Mouse (Mus musculus): ENCODE data around the gene Sox10.

Sox10 gene

DNA sequence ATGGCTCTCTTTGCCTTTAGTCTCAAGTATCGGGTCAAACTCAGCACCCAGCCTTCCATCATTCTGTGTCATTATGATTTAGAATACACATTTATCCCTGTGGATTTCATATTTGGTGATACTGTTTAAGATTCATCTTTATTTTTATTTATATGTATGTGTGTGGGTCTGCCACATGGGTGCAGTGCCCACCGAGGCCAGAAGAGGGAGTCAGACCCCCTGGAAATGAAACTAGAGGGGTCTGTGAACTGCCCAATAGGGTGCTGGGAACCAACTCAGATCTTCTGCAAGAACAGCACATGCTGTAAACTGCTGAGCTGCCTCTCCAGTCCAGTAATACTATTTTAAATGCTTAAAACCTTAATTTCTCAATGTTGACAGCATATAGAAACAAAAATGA, 26.4 kb upstream of the Sox10 start:
- Histone ChIP-seq H3K27me3 (ENCODE audit: control insufficient read depth, insufficient read depth, low read length, poor library complexity, severe bottlenecking) (no peaks in the 10 kb centered on the region), H3K36me3 (ENCODE audit: control insufficient read depth, insufficient read depth, low read length, poor library complexity, severe bottlenecking) (no peaks in the 10 kb centered on the region)
- DNase-seq (ENCODE audit: low read depth, low spot score): no peak

- no peak for DNase-seq (ENCODE audit: low read depth, low spot score)
- no peaks in the 10 kb centered on the region for H3K36me3 ChIP-seq (ENCODE audit: control insufficient read depth, insufficient read depth, low read length, poor library complexity, severe bottlenecking)
- H3K27me3 ChIP-seq (ENCODE audit: control insufficient read depth, insufficient read depth, low read length, poor library complexity, severe bottlenecking): no peaks in the 10 kb centered on the region
These were observed 22.8 kb upstream of the Sox10 start for GRCm38 (mm10) chr15:79187819-79188218.

DNA sequence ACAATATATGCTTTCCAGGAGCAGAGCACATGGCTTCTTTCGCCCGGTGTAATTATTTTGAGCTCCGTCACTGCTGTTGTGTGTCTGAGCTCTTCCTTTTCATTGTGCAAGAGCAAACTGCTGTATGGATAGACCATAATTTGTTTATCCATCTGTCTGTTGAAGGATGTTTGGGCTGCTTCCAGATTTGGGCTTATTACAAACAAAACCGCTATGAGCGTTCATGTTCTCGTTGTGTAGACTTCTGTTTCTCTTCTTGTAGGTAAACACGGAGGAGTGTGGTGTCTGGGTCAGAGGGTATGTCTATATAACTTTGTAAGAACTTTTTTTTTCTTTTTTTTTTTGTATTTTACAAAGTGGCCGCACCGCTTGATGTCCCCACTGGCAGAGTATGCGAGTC, 20.2 kb upstream of the Sox10 start:
- Histone ChIP-seq H3K27me3 (ENCODE audit: control insufficient read depth, insufficient read depth, low read length, poor library complexity, severe bottlenecking) (no peaks in the 10 kb centered on the region), H3K36me3 (ENCODE audit: control insufficient read depth, insufficient read depth, low read length, poor library complexity, severe bottlenecking) (no peaks in the 10 kb centered on the region)
- DNase-seq (ENCODE audit: low read depth, low spot score): no peak

GRCm38 (mm10) chr15:79176905-79177304, 11.9 kb upstream of the Sox10 start:
- no peak for DNase-seq (ENCODE audit: low read depth, low spot score)
- 0 out of 2 replicates have a peak, but pooled peaks cover 1% of the 10 kb centered on the region for H3K27me3 ChIP-seq (ENCODE audit: control insufficient read depth, insufficient read depth, low read length, poor library complexity, severe bottlenecking)
- no peaks in the 10 kb centered on the region for H3K36me3 ChIP-seq (ENCODE audit: control insufficient read depth, insufficient read depth, low read length, poor library complexity, severe bottlenecking)

GRCm38 (mm10) chr15:79166712-79167111, 1.7 kb upstream of the Sox10 start:
- Histone ChIP-seq H3K27me3 (ENCODE audit: control insufficient read depth, insufficient read depth, low read length, poor library complexity, severe bottlenecking) (no peaks in the 10 kb centered on the region; the same call in 1 of the 2 replicates), H3K36me3 (ENCODE audit: control insufficient read depth, insufficient read depth, low read length, poor library complexity, severe bottlenecking) (no peaks in the 10 kb centered on the region)
- DNase-seq (ENCODE audit: low read depth, low spot score): no peak

DNA sequence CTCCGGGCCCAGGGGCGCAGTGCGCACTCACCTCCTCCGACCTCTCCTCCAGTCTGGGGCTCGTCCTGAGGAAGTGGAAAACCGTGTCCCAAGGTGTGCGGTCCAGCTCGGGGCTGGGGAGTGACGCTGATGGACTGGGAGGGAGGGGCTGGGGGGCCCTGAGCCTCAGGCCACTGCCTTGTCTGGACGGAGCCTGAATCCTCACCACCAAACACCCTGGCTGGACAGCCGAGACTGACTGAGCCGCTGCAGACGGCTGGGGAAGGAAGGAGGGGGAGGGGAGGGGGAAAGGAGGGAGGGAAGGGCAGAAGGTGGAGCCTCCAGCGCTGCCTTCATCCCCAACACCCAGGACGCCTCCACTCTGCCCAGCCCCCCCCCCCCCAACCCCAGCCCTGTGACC, 789 bp downstream of the Sox10 start:
- no peak for DNase-seq (ENCODE audit: low read depth, low spot score)
- no peaks in the 10 kb centered on the region; the same call in 1 of the 2 replicates for H3K27me3 ChIP-seq (ENCODE audit: control insufficient read depth, insufficient read depth, low read length, poor library complexity, severe bottlenecking)

GRCm38 (mm10) chr15:79162822-79163221, 2.2 kb downstream of the Sox10 start:
- no peaks in the 10 kb centered on the region for H3K36me3 ChIP-seq (ENCODE audit: control insufficient read depth, insufficient read depth, low read length, poor library complexity, severe bottlenecking)
- H3K27me3 ChIP-seq (ENCODE audit: control insufficient read depth, insufficient read depth, low read length, poor library complexity, severe bottlenecking): no peaks in the 10 kb centered on the region; the same call in 1 of the 2 replicates
- no peak for DNase-seq (ENCODE audit: low read depth, low spot score)

More for the DNA sequence above, 789 bp downstream of the Sox10 start:
- H3K36me3 ChIP-seq (ENCODE audit: control insufficient read depth, insufficient read depth, low read length, poor library complexity, severe bottlenecking): no peaks in the 10 kb centered on the region

GRCm38 (mm10) chr15:79162301-79162700, 2.7 kb downstream of the Sox10 start:
- no peaks in the 10 kb centered on the region; the same call in 1 of the 2 replicates for H3K27me3 ChIP-seq (ENCODE audit: control insufficient read depth, insufficient read depth, low read length, poor library complexity, severe bottlenecking)
- no peaks in the 10 kb centered on the region for H3K36me3 ChIP-seq (ENCODE audit: control insufficient read depth, insufficient read depth, low read length, poor library complexity, severe bottlenecking)
- no peak for DNase-seq (ENCODE audit: low read depth, low spot score)

DNA sequence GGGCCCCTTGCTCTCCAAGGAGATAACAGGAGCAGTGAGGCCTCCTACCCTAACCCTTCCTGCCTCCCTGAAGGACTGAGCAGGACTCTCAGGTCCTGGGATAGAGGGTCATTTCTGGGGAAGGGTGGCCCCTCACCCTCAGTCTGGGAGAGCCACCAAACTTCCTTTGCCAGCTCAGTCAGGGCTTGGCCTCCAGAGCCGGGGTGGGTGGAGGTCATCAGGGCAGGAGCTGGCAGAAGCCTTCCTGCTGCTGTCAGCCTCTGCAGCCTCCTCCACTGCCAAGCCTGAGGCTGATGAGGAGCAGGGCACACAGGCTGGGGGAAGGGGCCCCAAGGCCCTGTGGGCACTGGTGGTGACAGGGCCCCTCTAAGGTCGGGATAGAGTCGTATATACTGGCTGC, 9.5 kb downstream of the Sox10 start:
- no peak for DNase-seq (ENCODE audit: low read depth, low spot score)
- no peaks in the 10 kb centered on the region for H3K27me3 ChIP-seq (ENCODE audit: control insufficient read depth, insufficient read depth, low read length, poor library complexity, severe bottlenecking)
- H3K36me3 ChIP-seq (ENCODE audit: control insufficient read depth, insufficient read depth, low read length, poor library complexity, severe bottlenecking): no peaks in the 10 kb centered on the region; the same call in 1 of the 2 replicates

GRCm38 (mm10) chr15:79152709-79153108, 12.3 kb downstream of the Sox10 start:
- no peaks in the 10 kb centered on the region; the same call in 1 of the 2 replicates for H3K36me3 ChIP-seq (ENCODE audit: control insufficient read depth, insufficient read depth, low read length, poor library complexity, severe bottlenecking)
- H3K27me3 ChIP-seq (ENCODE audit: control insufficient read depth, insufficient read depth, low read length, poor library complexity, severe bottlenecking): no peaks in the 10 kb centered on the region
- no peak for DNase-seq (ENCODE audit: low read depth, low spot score)

- no peaks in the 10 kb centered on the region; the same call in none of the 2 replicates for H3K36me3 ChIP-seq (ENCODE audit: control insufficient read depth, insufficient read depth, low read length, poor library complexity, severe bottlenecking)
- no peak for DNase-seq (ENCODE audit: low read depth, low spot score)
- H3K27me3 ChIP-seq (ENCODE audit: control insufficient read depth, insufficient read depth, low read length, poor library complexity, severe bottlenecking): no peaks in the 10 kb centered on the region
These were observed 13.2 kb downstream of the Sox10 start for GRCm38 (mm10) chr15:79151881-79152280.

DNA sequence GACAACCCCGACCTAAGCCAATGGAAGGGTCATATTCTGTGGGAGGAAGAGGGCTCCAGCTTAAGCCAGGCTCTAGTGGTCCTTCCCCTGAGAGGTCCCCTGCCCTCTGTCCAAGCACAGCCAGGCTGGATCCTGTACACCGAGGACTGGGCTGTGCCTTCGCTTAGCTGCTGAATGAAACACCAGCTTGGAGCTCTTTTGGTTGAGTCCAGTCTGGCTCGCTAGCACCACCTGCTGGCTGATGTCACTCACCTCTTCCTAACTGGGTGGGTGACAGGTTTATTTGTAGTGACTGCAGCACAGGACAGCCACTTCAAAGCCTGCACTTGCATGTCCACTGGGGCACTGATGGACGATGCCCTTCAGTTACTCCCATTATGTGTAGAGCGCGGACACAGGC, 16.5 kb downstream of the Sox10 start:
- DNase-seq (ENCODE audit: low read depth, low spot score): peak; percentile 84
- Histone ChIP-seq H3K27me3 (ENCODE audit: control insufficient read depth, insufficient read depth, low read length, poor library complexity, severe bottlenecking) (no peaks in the 10 kb centered on the region), H3K36me3 (ENCODE audit: control insufficient read depth, insufficient read depth, low read length, poor library complexity, severe bottlenecking) (no peaks in the 10 kb centered on the region; the same call in none of the 2 replicates)

- no peaks in the 10 kb centered on the region for H3K27me3 ChIP-seq (ENCODE audit: control insufficient read depth, insufficient read depth, low read length, poor library complexity, severe bottlenecking)
- DNase-seq (ENCODE audit: low read depth, low spot score): no peak
These were observed 19.5 kb downstream of the Sox10 start for GRCm38 (mm10) chr15:79145522-79145921.

DNA sequence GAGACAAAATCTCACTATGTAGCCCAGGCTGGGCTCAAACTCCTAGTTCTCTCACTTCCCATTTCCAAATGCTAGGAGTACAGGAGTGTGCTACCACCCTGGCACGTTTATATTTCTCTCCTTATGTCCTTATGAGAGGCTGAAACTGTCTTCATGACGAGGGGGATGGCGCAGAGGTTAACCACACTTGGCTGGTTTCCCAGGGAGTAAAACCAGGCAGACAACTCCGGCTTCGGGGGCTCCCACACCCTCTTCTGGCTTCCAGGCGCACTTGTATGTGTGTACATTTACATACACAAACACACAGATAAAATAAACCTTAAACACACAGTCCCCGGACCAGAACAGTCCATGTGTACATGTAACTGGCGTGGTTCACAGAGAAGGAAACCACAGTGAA, 21.0 kb downstream of the Sox10 start:
- Histone ChIP-seq H3K27me3 (ENCODE audit: control insufficient read depth, insufficient read depth, low read length, poor library complexity, severe bottlenecking) (no peaks in the 10 kb centered on the region), H3K36me3 (ENCODE audit: control insufficient read depth, insufficient read depth, low read length, poor library complexity, severe bottlenecking) (no peaks in the 10 kb centered on the region; the same call in none of the 2 replicates)
- DNase-seq (ENCODE audit: low read depth, low spot score): no peak

More at GRCm38 (mm10) chr15:79145522-79145921, 19.5 kb downstream of the Sox10 start:
- no peaks in the 10 kb centered on the region; the same call in none of the 2 replicates for H3K36me3 ChIP-seq (ENCODE audit: control insufficient read depth, insufficient read depth, low read length, poor library complexity, severe bottlenecking)

DNA sequence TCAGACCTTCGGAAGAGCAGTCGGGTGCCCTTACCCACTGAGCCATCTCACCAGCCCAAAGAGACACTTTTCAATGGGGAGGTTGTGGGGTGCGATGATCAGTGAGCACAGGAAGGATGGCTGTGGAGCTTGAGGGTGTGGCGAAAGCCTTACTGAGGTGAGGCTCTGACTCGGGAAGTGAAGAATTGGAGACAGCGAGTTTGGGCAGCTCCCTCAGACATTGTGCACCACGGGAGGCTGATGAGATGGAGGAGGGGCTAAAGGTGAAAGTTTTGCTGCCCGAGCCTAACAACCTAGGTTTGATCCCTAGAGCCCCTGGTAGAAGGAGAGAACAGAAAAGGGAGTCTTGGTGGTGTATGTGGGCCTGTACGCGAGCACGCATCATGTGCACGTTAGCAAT, 21.7 kb downstream of the Sox10 start:
- no peak for DNase-seq (ENCODE audit: low read depth, low spot score)

GRCm38 (mm10) chr15:79141566-79141917, 23.5 kb downstream of the Sox10 start:
- no peak for DNase-seq (ENCODE audit: low read depth, low spot score)
- no peaks in the 10 kb centered on the region; the same call in 1 of the 2 replicates for H3K36me3 ChIP-seq (ENCODE audit: control insufficient read depth, insufficient read depth, low read length, poor library complexity, severe bottlenecking)
- H3K27me3 ChIP-seq (ENCODE audit: control insufficient read depth, insufficient read depth, low read length, poor library complexity, severe bottlenecking): no peaks in the 10 kb centered on the region

More for the DNA sequence above, 21.7 kb downstream of the Sox10 start:
- Histone ChIP-seq H3K27me3 (ENCODE audit: control insufficient read depth, insufficient read depth, low read length, poor library complexity, severe bottlenecking) (no peaks in the 10 kb centered on the region), H3K36me3 (ENCODE audit: control insufficient read depth, insufficient read depth, low read length, poor library complexity, severe bottlenecking) (no peaks in the 10 kb centered on the region; the same call in none of the 2 replicates)
